Mouse (Mus musculus) embryonic facial prominence, embryonic 12.5 days (tissue): Measurements from ENCODE around the gene Ppat. TPM values are rescaled to one million over a fixed set of nuclear protein-coding genes. Genes with fewer than 3 reads are reported as not detected.

ENCODE experiments used
- ATAC-seq: fragments of 200-750 bp; cut with Nextera tagmentation; 2 replicates; pipeline ENCODE4 v1.8.0; 2017; ENCODE audit not compliant: insufficient number of reproducible peaks, insufficient read depth, low FRiP score, low TSS enrichment
- H3K27ac ChIP-seq: fragments of 300-500 bp; sonication (generic); 2 replicates; pipeline ENCODE4 v1.5.1; 2016; ENCODE audit warnings: mild to moderate bottlenecking
- H3K27me3 ChIP-seq: fragments of 300-500 bp; sonication (generic); 2 replicates; pipeline ENCODE4 v1.6.1; 2016; ENCODE audit warnings: mild to moderate bottlenecking, moderate library complexity
- H3K36me3 ChIP-seq: fragments of 300-500 bp; sonication (generic); 2 replicates; pipeline ENCODE4 v1.6.1; 2016; ENCODE audit warnings: mild to moderate bottlenecking
- H3K4me1 ChIP-seq: fragments of 300-500 bp; sonication (generic); 2 replicates; pipeline ENCODE4 v1.6.1; 2016
- H3K4me2 ChIP-seq: fragments of 300-500 bp; sonication (generic); replicated peaks from 2 replicates; pipeline ENCODE4 v1.6.1; 2016; ENCODE audit warnings: mild to moderate bottlenecking, moderate library complexity
- H3K4me3 ChIP-seq: fragments of 300-500 bp; sonication (generic); 2 replicates; pipeline ENCODE4 v1.5.1; 2016; ENCODE audit warnings: mild to moderate bottlenecking
- H3K9ac ChIP-seq: fragments of 300-500 bp; sonication (generic); 2 replicates; pipeline ENCODE4 v1.6.1; 2016; ENCODE audit warnings: mild to moderate bottlenecking, moderate library complexity
- H3K9me3 ChIP-seq: fragments of 300-500 bp; sonication (generic); 2 replicates; pipeline ENCODE4 v1.6.1; 2016; ENCODE audit warnings: mild to moderate bottlenecking, moderate library complexity
- WGBS: fragments of 180-500 bp; shearing (Covaris S2); methylation state at CpG from one replicate; pipeline ENCODE4 v1.1.7; 2016; 5-methylcytosine and 5-hydroxymethylcytosine counted together
- polyA plus RNA-seq: library from polyadenylated mRNA; unstranded; fragments of >200 nt; fragmentation: Nextera tagmentation; extraction: Ambion mirVana; gene quantifications from 2 replicates; pipeline ENCODE4 v1.2.1, GENCODE M21; 2016

Ppat gene
- polyA plus RNA-seq, 1 experiment from 2014 or later: 29.9 TPM

DNA sequence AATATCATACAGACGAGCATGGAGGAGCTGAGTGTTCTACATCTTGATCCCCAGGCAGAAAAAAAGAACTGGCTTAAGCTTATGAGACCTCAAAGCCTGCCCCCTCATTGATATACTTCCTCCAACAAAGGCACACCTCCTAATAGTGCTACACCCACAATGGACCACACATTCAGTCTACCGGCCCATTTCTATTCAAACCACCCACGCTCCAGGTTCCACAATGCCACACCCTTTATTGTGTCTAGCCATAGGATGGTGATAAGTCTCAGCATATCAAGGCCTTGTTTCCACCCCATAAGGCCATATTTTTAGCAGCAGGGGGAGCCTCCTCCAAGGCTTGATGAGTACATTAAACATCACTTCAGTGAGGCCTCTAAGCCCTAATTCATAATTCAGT, 40.6 kb downstream of the Ppat start:
- Histone ChIP-seq H3K4me1 (peaks cover 5% of the 10 kb centered on the region; the same call in 1 of the 2 replicates), H3K9ac (no peak overlapping the region), H3K4me2 (no peak overlapping the region), H3K9me3 (no peaks in the 10 kb centered on the region), H3K27me3 (no peaks in the 10 kb centered on the region), H3K27ac (no peak overlapping the region), H3K4me3 (no peak overlapping the region), H3K36me3 (peaks cover 13% of the 10 kb centered on the region)
- no peak for ATAC-seq
- WGBS: 79% methylated on average over 3 of the region's 3 CpGs

DNA sequence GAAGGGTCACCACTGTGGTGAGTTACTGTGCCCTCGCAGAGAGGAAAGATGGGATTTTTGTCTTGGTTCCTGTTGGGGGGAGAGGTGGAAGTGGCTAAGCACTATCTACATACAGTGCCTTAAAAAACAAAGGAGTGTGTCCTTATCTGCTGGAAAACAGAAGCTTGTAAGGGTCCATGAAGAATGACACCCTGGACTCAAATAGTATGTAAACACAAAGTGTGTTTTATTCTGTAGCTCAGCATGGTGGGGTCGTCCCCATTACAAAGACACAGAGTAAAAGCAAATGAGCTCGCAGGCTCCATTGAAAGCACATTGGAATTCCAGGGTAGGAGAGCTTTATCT, 45.3 kb downstream of the Ppat start:
- Histone ChIP-seq H3K36me3 (no peaks in the 10 kb centered on the region), H3K9me3 (no peaks in the 10 kb centered on the region), H3K4me1 (peaks cover 5% of the 10 kb centered on the region; the same call in 1 of the 2 replicates), H3K4me2 (peak overlapping the region; percentile 72), H3K9ac (peak overlapping the region; percentile 74), H3K27me3 (no peaks in the 10 kb centered on the region), H3K4me3 (peak overlapping the region; percentile 66), H3K27ac (peak overlapping the region; percentile 86; the same call in 1 of the 2 replicates)
- WGBS: 35% methylated on average over 3 of the region's 3 CpGs
- no peak for ATAC-seq

DNA sequence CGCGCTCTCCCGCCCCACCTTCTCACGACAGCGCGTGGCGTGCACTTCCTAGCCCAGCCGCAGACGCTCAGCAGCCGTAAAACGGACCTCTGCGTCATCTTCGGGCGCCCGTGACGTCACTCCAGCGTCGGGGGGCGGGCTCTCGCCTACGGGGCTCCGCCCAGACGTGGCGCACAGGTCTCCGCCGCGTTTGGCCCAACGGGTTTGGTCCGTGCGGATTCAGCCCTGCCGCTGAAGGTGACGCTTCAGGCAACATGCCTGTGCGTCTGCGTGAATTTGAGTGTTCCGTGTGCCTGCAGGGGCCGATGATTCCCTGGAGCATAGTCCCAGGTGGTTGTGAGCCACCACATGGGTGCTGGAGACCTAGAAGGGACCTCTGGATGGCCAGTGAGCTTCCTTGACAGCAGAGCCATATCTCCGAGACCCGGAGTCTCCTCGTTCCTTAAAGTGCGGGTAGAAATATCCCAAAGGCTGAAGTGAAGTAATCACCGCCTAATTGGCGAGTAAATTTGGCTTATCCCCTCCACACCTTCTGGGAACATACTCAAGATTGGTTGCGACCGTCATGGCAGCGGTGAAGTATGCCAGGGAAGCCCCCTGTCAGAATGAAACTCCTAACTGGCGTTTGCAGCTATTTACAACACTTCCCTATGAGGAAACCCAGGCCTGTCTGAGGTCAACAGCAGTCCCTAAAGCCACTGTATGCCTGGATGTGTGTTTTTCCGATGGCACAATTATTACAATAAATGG, 45.8 kb downstream of the Ppat start, which contains the start of gene Aasdh:
Aasdh (minus strand) TSS at position 110 of the 750 bp plus-strand sequence.
- peaks cover 5% of the 10 kb centered on the region; the same call in 1 of the 2 replicates for H3K4me1 ChIP-seq

DNA sequence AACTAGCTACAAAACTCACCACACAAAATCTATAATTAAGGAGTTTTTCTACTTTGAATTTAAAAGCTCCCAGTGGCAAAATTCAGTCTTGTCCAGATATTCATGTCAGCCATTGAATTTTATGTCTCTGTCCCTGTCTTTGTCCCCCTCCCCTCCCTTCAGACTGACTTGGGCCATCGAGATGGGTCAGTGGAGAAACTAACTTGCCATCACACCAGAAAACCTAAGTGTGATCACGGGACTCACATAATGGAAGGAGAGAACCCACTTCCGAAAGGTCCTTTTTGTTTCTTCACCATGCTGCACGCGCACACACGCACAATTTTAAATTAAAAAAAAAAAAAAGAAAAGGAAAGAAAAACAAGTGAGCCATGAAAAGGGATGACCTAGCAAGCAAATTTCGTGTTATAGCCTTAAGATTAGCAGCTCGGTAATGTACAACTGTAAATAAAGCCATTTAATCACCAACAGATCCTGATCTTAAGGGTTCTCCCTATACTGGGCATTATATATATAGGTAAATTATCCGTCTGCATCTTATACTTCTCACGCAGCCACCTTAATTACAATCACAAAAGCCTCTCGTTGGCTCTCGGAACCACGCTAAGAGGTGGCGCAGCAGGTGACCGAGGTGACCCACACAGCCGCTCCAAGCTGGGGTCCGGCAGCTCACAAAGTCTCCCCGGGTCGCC, 46.5 kb downstream of the Ppat start:
- peak overlapping the region; percentile 66 for H3K4me3 ChIP-seq
- 2% methylated on average over 19 of the region's 19 CpGs for WGBS
- peak; percentile 44 for ATAC-seq
- 0 out of 2 replicates have a peak, but pooled peaks cover under 1% of the 10 kb centered on the region for H3K36me3 ChIP-seq
- peaks cover 5% of the 10 kb centered on the region; the same call in 1 of the 2 replicates for H3K4me1 ChIP-seq
- no peaks in the 10 kb centered on the region for H3K27me3 ChIP-seq
- peak overlapping the region; percentile 72 for H3K4me2 ChIP-seq
- H3K27ac ChIP-seq: peak overlapping the region; percentile 86
- H3K9me3 ChIP-seq: no peaks in the 10 kb centered on the region
- H3K9ac ChIP-seq: peak overlapping the region; percentile 74

More for the DNA sequence above, 45.8 kb downstream of the Ppat start, which contains the start of gene Aasdh:
- H3K27ac ChIP-seq: peak within 1 kb of the TSS; percentile 86
- peak; percentile 95 for ATAC-seq
- H3K9ac ChIP-seq: peak within 1 kb of the TSS; percentile 74
- no peaks in the 10 kb centered on the region for H3K27me3 ChIP-seq
- H3K36me3 ChIP-seq: no peaks in the 10 kb centered on the region
- H3K9me3 ChIP-seq: no peaks in the 10 kb centered on the region
- peak within 1 kb of the TSS; percentile 66 for H3K4me3 ChIP-seq
- under 1% methylated on average over 47 of the region's 47 CpGs for WGBS
- H3K4me2 ChIP-seq: peak within 1 kb of the TSS; percentile 72

DNA sequence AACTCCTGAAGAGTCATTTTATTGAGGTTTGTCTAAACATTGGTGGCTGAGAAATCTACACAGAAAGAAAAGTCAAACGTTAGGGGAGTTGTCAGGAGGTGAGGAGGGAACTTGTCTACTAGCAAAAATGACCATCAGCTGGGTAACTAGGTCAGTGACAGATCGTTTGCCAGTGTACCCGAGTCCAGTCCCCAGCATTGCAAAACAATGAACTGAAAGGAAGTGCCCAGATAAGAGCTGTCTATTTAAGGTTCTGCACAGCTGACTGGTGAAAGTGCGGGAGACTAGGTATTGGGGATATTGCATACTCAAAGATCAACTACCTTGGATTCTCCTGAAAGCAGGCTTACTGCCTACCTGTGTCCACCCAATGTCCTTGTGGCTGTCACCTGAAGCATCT, 49.2 kb downstream of the Ppat start:
- H3K27ac ChIP-seq: no peak overlapping the region
- H3K9ac ChIP-seq: no peak overlapping the region
- H3K4me2 ChIP-seq: no peak overlapping the region
- WGBS: 84% methylated on average over 4 of the region's 4 CpGs
- H3K27me3 ChIP-seq: no peaks in the 10 kb centered on the region
- H3K9me3 ChIP-seq: no peaks in the 10 kb centered on the region
- peaks cover 5% of the 10 kb centered on the region; the same call in 1 of the 2 replicates for H3K4me1 ChIP-seq
- H3K4me3 ChIP-seq: no peak overlapping the region
- peaks cover 4% of the 10 kb centered on the region; the same call in 1 of the 2 replicates for H3K36me3 ChIP-seq
- ATAC-seq: no peak

DNA sequence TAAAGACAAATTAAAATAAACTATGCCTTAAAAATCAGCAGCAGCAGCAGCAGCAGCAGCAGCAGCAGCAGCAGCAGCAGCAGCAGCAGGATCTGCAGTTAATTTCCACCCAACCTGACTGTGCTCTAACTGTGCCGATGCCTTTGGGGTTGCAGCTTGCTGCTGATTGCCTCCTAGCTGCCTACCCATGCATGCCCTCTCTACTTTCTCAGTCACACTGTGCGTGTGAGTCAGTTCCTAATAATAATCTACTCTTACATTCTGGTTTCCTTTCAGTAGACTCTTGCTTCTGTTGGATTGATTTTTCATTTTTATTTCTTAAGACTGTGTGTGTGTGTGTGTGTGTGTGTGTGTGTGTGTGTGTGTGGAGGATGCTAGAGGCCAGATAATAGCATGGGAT, 58.3 kb downstream of the Ppat start:
- H3K36me3 ChIP-seq: peaks cover 25% of the 10 kb centered on the region
- WGBS: 87% methylated on average over 2 of the region's 2 CpGs

DNA sequence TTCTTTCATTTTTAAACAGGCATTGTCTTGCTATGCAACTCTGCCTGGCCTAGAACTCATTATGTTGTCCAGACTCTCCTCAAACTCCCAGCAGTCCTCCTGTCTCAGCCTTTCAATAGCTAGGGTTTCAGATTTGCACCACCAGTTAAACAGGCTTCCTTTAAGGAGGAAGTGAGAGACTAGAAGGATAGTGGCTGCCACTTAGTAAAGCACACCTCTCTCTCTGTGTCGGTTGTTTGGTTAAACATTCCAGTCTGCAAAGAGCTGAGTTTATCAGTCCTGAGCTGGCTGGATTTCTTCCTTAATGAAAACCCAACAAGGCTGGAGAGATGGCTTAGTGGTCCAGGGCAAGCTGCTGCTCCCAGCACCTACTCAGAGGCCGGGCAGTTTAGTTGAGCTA, 58.8 kb downstream of the Ppat start:
- no peak for ATAC-seq
- no peak overlapping the region for H3K9ac ChIP-seq
- peaks cover 27% of the 10 kb centered on the region for H3K36me3 ChIP-seq
- H3K4me1 ChIP-seq: no peaks in the 10 kb centered on the region
- no peak overlapping the region for H3K4me3 ChIP-seq
- H3K27me3 ChIP-seq: no peaks in the 10 kb centered on the region
- WGBS: 79% methylated on average over 2 of the region's 2 CpGs
- H3K27ac ChIP-seq: no peak overlapping the region
- H3K9me3 ChIP-seq: no peaks in the 10 kb centered on the region
- H3K4me2 ChIP-seq: no peak overlapping the region

More for the DNA sequence above, 58.3 kb downstream of the Ppat start:
- Histone ChIP-seq H3K27me3 (no peaks in the 10 kb centered on the region), H3K9ac (no peak overlapping the region), H3K4me1 (no peaks in the 10 kb centered on the region), H3K4me2 (no peak overlapping the region), H3K9me3 (no peaks in the 10 kb centered on the region), H3K27ac (no peak overlapping the region), H3K4me3 (no peak overlapping the region)
- ATAC-seq: no peak

DNA sequence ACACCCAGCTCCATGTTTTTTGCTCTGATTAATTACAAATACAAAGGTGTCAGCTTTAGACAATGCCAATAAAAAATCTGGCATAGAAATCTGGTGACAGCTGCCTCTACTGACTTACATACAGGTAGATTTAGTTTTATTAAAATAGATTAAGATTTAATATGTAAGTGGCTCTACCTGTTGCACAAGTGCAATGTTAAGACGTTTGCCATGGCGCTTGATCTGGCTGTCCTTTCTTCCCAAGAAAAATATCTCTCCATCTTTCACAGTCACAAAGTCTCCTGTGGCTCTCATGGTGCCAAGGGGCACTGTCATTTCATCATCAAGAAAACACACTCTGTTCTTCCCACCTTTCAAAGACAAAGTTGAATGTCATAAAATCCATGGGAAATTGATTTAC, 64.4 kb downstream of the Ppat start:
- no peaks in the 10 kb centered on the region for H3K4me1 ChIP-seq
- peaks cover 49% of the 10 kb centered on the region for H3K36me3 ChIP-seq
- no peak overlapping the region for H3K27ac ChIP-seq
- H3K9me3 ChIP-seq: no peaks in the 10 kb centered on the region
- H3K4me3 ChIP-seq: no peak overlapping the region
- no peaks in the 10 kb centered on the region for H3K27me3 ChIP-seq
- 85% methylated on average over 2 of the region's 2 CpGs for WGBS
- no peak overlapping the region for H3K9ac ChIP-seq
- no peak overlapping the region for H3K4me2 ChIP-seq
- no peak for ATAC-seq

DNA sequence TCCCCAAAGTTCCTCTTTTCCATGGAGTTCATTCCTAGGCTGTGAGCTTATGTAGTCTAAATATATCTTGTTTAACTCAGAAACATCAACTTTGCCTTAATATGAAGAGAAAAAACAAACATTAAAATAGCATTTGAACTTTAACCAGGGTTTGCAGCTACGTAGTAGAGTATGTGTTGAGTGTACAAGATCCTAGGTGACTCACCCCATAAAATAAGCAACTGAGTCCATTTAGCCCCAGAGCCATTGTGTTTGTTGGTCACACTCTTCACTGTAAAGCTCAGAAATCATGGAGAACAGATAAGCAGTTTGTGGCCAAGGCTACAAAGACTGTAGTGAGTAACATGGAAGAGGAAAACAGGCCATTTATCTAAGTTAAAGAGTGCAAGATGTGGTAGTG, 67.3 kb downstream of the Ppat start:
- WGBS: 91% methylated on average over 1 of the region's 1 CpGs
- H3K36me3 ChIP-seq: peaks cover 47% of the 10 kb centered on the region
- H3K9me3 ChIP-seq: no peaks in the 10 kb centered on the region
- H3K4me1 ChIP-seq: no peaks in the 10 kb centered on the region
- no peak overlapping the region for H3K9ac ChIP-seq
- no peak overlapping the region for H3K27ac ChIP-seq
- no peak overlapping the region for H3K4me3 ChIP-seq
- H3K27me3 ChIP-seq: no peaks in the 10 kb centered on the region
- no peak overlapping the region for H3K4me2 ChIP-seq
- ATAC-seq: no peak

DNA sequence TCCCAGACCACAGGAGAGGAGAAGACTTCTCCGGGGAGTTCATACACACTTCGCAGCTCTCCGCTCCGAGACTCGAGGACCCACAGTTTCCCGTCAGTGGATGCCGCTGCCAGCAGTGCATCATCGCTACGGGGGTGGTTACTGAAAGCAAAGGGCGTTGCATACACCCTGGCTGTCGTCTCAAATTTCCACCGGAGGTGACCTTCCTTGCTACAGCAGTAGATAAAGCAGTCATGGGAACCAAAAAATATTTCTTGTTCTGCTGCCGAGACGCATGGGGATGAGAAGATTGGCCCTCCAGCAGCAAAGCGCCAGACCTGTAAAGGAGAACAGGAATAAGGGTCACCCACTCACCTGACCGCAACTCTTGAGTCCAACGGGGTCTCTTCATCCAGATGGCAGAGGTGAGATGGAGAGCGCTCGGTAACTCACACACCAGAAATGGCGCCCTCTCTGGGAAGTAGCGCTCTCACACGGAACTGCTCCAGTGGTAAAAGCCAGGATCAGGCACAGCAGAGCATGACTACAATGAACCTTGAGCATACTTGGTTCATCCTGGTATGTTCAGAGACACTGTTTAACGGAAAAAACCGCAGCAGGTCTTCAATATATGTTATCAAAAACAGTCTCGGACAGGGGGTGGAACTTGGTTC, 75.1 kb downstream of the Ppat start:
- no peaks in the 10 kb centered on the region for H3K27me3 ChIP-seq
- no peak overlapping the region for H3K9ac ChIP-seq
- no peak for ATAC-seq
- no peak overlapping the region for H3K4me2 ChIP-seq
- H3K27ac ChIP-seq: no peak overlapping the region
- 87% methylated on average over 25 of the region's 25 CpGs for WGBS
- H3K4me1 ChIP-seq: no peaks in the 10 kb centered on the region
- peaks cover 35% of the 10 kb centered on the region for H3K36me3 ChIP-seq
- no peak overlapping the region for H3K4me3 ChIP-seq
- H3K9me3 ChIP-seq: no peaks in the 10 kb centered on the region

DNA sequence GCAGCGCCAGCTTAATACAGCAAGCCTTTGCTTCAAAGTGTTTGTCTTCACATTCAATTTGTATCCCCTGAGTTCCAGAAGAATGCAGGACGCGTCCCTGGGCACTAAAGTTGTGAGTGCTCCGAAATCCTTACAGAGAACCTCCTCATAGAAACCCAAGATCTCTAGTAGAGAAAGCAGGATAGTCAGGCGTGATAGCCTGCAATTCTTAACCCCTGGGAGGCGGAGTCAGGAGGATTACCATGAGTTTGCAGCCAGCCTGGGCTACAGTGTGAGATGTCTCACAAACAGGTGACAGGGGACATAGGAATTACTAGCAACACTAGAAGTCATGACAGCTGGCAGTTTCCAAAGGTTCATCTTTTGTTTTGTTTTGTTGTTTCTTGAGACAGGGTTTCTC, 81.8 kb downstream of the Ppat start:
- Histone ChIP-seq H3K4me2 (peak overlapping the region; percentile 46), H3K4me3 (peak overlapping the region; percentile 31)
- WGBS: 48% methylated on average over 6 of the region's 6 CpGs

More for the DNA sequence above, 81.8 kb downstream of the Ppat start:
- H3K4me1 ChIP-seq: 0 out of 2 replicates have a peak, but pooled peaks cover 3% of the 10 kb centered on the region
- ATAC-seq: no peak
- no peak overlapping the region; the same call in 1 of the 2 replicates for H3K9ac ChIP-seq
- no peaks in the 10 kb centered on the region for H3K27me3 ChIP-seq
- H3K36me3 ChIP-seq: peaks cover 33% of the 10 kb centered on the region
- no peak overlapping the region for H3K27ac ChIP-seq
- H3K9me3 ChIP-seq: no peaks in the 10 kb centered on the region
